Mouse (Mus musculus): ENCODE results near the gene B230118H07Rik.
A peak's percentile ranks its signal among the peaks of the same experiment; 100 is the strongest.

Gene B230118H07Rik

DNA sequence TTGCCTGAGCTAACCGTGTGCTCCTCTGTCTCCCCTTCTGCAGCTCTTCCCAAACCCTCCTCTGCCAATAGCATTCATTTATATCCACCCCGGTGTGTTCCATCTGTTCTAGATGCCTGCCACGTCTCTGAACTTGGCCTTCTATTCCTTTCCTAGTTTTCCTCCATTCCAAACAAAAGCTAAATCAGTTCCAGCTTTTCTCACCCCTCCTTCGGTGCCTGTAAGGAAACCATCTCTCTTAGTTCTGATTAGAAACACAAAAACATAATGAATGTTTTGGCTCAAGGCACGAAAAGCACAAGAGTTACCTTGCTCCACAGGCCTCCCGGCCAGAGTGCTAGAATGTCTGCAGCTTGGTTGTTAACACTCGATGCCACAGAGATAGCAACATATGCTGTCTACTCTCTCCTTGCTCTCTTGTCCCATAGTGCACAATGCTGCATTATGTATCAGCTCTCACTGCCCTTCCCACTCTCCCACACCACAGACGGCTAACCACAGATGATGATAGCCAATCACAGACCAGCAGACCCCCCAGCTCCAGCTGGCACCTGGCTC lies at the start of gene B230118H07Rik, which contains the start of gene Rag1:
TSS of gene B230118H07Rik (minus strand) at position 419 of the 558 bp plus-strand sequence.
TSS of gene Rag1 (minus strand) at position 388 of the 558 bp plus-strand sequence.
- DNase-seq (ENCODE audit: low spot score) = no peak

DNA sequence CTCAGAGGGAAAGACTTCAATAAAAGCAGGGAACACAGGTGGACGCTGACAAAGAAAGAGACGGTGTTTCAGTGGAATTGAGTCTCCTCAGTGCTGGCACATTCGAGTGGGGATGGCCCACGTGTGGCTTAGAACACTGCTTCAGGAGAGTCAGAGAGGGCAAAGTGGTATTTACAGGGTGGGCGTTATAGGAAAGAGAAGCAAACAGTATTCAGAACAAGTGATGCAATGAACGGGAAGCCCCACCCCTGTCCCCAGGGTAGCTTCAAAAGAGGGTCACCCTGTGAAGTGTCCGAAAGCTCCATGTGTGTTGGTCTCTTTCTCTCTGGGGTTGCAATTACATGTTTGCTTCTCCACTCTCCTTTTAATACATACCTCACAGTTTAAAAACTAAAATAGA lies 46.3 kb upstream of the B230118H07Rik start:
- DNase-seq (ENCODE audit: low spot score) = no peak

DNA sequence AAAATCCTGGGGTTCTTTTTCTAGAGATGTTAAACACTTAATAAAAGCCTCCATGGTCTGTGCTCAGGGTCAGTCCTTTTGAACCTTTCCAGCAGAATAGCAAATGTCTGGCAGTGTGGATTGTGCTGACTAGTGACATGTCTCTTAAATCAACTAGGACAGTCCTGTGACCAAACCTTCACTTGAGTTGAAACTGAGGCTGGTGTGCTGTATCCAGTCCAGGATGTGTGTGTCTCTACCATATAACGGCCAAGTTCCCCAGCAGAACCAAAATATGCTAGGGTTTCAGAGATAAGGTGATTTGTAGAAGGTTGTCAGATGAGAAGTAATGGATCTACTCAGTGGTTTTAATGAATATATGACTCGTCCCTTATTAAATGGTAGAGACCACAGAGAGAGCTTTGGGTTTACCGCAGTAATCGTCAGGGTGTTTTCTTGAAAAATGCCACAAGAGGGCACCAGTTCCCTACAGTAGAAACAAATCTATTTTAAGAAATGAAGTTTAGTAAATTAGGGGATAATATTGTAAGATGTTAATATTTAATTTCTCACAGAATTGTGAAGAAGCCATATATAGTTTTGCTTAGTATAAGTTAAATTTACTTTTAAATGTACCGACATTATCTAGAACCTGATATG lies 44.4 kb upstream of the B230118H07Rik start:
- DNase-seq (ENCODE audit: low spot score) = no peak

DNA sequence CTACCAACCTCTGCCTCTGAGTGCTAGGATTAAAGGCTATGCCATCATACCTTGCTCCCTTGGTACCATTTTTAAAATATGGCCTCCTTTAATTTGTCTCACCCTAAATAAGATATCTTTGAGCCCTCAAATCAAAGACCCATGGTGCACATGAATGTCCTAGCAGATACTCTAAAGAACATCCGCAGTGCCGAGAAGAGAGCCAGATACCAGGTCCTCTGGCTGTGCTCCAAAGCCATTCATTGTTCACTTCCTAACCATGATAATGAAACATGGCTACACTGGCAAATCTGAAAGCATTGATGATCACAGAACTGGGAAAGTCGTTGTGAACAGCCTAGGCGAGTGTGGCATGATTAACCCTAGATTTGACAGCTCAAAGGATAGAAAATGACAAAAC lies 43.7 kb upstream of the B230118H07Rik start:
- no peak for DNase-seq (ENCODE audit: low spot score)

DNA sequence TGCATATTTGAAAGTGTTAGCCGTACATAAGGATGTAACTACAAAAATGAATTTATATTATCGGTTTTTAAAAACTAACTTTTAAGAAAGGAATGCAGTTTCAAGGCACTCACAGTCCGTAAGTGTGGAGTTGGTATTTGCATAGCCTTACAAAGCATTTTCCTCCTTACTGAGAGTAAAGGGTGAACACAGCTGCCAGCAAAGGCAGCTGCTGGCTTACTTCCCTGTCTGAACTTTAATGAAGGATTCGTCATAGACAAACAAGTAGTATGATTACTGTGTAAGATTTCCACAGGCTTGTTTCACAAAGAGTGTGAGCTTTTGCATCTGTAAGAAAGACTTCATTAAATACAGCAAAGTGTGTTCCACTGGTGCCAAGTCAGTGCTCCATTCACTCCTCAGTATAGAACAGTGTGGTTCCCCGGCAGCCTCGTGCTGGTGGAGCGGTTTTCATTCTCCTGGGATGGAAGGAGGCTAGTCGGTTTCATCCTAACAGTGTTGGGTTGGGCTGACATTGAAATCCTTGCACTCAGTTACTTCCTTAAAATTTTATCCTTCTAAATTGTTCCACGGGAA lies 41.0 kb upstream of the B230118H07Rik start:
- DNase-seq (ENCODE audit: low spot score) = no peak

DNA sequence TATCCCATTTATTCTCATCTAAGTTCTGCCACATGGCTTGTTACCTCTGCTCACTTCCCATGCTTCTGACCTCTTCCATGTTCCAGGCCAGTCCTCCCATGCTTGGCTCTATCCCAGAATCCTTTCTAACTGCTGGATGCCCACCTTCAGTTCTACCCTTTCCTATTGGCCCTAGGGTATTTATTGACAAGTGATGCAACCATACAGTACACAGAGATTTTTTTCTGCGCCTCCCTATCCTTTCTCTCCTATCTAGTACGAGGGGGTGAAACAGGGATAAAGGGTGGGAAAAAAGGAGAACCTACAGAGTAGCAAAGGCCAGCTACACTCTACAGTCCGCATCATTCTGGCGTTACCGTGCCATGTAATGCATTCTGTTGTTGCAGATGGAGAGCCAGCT lies 38.7 kb upstream of the B230118H07Rik start:
- no peak for DNase-seq (ENCODE audit: low spot score)

DNA sequence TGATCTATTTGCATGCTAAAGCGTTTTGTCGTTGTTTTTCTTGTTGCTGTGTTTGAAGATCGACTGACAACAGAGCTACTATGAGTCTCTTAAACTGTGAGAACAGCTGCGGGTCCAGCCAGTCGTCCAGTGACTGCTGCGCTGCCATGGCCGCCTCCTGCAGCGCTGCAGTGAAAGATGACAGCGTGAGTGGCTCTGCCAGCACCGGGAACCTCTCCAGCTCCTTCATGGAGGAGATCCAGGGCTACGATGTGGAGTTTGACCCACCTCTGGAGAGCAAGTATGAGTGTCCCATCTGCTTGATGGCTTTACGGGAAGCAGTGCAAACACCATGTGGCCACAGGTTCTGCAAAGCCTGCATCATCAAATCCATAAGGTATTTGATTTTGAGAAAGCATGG lies 35.1 kb upstream of the B230118H07Rik start:
- DNase-seq (ENCODE audit: low spot score) = no peak

DNA sequence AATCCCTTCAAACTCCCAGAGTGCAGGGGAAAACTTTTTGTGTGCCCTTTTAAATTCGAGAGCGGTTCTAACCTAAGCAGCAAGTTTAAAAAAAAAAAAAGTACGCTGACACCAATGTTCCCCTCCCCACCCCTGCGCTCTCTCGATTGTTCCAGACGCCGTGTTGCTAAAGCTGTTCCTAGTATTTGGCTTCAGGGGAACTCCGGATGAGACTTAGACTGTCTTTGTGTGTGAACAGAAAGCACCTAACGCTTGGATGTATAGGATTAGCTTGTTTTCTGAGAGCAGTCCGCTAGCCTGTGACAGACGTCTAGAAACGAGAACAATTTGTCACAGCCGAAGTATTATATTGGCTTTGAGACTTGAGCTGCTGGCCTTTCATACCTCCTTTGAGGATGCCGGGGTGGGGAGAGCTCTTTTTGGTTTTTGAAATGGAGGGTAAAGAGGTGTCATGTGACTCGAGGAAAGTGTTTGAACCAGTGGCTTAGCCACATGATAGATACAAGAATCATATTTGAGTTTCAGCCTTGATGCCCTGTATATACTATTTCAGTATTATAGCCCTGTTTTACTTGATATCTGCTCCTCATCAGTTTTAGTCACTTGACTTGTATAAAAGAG lies 29.9 kb upstream of the B230118H07Rik start:
- no peak for DNase-seq (ENCODE audit: low spot score)

DNA sequence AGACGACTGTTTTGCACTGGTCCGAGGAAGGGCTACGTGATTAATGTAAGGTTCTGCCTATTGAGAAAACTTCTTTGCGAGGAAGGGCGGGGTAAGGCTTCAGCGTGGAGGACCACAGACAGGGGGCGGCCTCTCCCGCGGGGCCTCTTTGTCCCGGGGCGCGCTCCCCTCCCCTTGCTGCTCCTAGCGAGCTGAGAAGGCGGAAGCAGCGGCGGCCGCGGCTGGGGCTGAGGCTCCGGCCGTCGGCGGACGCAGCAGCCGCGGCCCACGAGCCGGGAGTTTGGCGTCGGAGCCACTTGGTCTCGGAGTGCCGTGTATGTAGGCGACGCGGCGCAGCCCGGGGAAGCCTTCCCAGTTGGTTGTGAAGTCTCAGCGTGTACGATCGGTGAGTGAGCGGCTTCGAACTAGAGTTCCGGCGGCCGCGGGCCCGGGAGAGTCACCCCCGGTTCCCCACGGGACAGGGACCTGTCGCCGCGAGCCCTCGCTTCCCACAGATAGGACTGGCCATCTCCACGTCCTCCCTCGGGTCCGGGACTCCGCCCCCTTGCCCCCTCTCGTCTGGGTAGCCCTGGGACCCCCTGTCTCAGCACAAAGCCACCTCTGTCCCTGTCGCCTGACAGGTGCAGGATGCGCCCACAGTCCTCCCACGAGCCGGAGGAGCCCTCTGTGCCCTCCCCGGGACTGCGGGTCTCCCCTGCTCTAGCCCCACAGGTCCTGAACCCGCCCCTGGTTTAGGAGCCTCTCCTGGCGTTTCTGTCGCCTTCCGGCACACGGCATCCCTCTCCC lies 29.1 kb upstream of the B230118H07Rik start, which contains the start of gene Traf6:
TSS of gene Traf6 (plus strand) at position 194 of the 786 bp plus-strand sequence.
- DNase-seq (ENCODE audit: low spot score) = peak; percentile 83

DNA sequence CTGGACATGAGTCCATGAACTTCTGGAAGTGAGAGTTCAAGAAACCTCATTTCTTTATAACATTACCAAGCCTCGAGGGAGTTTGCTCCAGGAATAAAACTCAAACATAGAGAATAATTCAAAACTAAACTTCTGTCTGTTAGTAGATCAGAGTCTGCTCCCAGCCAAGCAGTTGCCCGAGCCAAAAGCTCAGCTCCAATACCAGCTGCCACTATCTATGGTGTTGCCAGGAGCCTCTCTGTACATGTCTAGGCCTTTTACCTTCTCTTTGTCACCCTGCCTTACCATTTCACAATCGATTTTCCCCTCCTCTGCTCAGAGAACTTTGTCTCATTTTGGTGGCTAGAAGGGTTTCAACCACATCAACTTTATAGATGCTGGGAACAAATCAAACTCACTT lies 24.2 kb upstream of the B230118H07Rik start:
- no peak for DNase-seq (ENCODE audit: low spot score)

DNA sequence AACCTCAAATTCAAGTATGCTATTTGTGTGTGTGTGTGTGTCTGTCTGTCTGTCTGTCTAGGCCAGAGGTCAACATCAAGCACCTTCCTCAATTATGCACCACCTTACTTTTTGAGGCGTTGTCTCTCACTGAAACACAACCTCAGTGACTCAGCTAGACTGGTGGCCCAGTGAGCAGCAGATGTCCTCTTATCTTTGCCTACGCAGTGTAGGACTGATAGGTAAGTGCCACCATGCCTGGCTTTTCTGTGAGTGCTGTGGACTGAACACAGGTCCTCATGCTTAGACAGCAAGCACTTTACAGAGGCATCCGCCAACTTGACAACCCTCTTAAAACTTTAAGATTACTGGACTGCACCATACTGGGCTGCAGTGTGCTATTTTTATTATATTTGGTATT lies 19.4 kb upstream of the B230118H07Rik start:
- DNase-seq (ENCODE audit: low spot score) = no peak

DNA sequence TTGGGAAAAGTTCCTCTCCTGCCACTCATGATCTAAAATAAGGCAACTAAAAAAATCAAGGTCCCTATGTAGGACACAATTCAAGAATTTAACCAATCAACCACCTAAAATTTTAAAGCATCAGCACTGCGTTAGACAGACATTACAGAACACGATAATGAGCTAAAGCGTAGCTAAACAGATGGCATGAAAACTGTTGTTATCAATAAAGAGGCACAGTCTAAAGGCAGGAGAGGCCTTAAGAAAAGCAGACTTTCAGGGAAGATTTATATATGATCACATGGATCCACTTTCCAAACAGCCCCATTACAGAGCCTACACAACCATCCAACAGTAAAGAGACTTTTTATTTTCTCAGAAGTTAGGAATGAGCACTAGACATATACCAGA lies 16.4 kb upstream of the B230118H07Rik start:
- no peak for DNase-seq (ENCODE audit: low spot score)

DNA sequence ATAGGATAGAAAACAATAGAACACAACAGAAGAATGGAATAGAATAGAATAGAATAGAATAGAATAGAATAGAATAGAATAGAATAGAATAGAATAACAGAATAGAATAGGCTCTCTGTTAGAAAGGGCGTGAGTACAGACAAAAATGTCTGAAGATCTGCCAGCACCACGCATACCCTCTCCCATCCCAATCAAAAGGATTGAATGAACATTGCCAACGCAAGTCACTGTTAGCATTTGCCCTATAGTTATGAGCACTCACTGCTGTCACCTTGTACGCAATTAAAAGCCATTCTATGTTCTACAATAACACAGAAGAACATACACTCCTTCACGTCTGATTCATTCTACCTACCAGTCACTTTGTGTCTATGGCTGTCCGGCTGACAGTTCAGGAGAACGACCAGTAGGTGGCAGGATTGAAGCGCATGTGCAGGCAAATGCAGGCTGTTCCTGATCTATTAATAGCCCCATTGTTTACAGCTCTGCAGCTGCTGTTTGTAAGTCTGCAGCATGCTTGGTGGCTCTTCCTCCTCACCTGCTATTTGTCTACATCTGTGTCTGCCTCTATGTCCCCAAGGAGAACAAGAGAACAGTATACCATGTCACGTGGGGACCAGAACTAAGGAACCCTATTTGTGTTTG lies 15.8 kb upstream of the B230118H07Rik start:
- peak; percentile 46 for DNase-seq (ENCODE audit: low spot score)

DNA sequence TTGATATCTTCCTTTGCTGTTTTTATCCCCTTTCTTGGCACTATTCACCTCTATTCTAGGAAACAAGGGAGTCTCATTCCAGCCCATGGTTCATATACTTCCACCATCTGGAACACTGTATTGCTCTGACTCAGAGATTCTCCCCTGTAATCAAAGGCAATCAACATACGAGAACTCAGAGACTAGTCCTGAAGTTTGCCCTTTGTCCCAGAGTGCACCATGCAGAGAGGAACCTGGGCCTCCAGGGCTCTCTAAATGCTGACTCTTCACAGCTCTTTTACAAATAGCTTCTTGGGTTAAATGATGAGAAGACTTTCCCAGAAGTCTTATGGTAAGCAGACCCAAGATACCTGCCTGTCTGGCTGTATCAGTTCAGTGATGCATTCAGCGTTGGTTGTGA lies 11.2 kb upstream of the B230118H07Rik start:
- DNase-seq (ENCODE audit: low spot score) = no peak

DNA sequence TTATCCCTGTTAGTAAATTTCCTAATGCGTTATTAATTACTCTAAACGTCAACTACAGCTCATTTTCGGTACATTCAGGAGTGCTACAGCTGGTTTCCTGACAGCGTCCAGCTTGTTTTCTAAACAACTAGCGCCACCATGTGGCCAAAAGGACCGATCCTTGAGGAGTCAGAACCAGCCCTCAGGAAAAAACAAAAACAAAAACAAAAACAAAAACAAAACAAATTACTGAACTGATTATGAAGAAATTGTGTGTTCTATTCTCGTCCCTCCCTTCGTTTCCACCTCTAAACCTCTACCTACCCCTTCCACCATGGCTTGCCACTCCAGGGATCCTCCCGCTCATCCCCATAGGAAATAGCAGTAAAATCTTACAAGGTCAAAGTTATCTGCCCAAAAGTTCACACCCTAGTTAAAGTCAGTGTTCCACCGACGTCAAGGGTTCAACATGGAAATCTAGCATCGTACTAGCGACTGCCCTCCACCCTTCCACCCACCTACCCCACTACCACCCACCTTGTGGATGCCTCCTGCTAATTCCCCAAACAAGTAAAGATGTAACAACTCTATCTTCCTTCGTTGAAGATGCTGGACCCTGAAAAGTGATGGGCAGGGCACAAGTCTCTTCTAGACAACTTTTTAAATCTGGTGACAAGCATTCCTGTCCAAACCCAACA lies 3.7 kb upstream of the B230118H07Rik start:
- peak; percentile 66 for DNase-seq (ENCODE audit: low spot score)

DNA sequence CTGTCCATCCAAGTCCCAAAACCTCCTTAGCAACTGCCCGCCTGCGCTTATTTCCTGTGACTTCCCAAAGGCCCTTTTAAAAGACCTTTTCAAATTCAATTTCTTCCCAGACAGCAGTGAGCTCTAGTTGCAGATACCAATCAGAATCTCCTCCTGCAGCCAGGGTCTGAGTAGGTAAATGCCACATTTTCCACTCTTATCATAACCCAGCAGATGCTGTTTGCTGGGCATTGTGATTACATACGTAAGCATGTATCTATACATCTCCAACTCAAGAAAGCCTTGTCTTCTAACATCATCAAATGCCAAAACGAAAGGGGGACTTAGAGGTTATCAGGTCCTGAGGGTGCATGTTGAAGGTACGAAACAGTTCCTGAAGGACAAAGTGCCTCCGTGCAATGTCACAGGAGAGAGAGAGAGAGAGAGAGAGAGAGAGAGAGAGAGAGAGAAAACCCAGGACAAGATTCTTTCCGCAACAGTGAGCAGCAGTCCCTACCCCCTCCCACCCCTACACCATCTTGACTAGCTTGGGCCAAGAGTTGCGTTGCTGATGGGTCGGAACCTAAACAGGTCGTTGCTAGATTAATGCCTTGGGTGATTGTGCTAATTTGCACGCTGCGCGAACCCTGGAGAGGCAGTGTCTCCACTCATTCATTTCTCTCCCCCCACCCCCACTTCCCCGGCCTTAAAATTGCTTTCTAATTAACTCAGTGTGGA lies 3.0 kb upstream of the B230118H07Rik start:
- DNase-seq (ENCODE audit: low spot score) = no peak

DNA sequence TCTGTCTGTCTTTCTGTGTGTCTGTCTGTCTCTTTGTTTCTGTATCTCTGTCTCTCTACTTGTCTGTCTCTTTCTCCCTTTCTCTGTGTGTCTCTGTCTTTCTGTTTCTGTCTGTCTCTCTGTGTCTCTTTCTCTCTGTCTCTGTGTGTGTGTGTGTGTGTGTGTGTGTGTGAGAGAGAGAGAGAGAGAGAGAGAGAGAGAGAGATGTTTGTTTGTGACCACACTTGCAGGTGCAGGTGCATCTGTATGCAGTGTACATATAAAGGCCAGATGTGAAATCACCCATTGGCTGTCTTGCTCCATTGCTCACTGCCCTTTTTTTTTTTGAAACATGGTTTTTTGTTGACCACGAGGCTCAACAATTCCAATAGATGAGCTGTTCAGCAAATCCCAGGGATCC lies 1.1 kb upstream of the B230118H07Rik start:
- DNase-seq (ENCODE audit: low spot score) = no peak

DNA sequence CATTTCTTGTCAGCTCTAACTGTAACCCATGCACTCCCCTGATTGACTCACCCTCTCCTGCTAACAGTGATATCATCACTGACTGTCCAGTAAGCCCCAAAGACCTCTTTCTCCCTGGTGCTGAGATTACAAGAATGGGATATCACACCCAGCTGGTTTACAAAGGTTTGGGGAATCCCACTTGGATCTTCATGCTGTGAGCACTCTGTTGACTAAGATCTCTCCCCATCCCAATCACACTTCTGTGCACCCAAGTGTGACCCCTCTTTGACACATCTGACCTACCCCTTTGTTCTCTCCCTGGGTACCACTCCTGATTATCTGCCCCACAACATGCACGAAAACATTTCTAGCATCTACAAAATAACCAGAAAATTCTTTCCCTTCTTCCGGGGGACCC lies 971 bp downstream of the B230118H07Rik start:
- DNase-seq (ENCODE audit: low spot score) = no peak

DNA sequence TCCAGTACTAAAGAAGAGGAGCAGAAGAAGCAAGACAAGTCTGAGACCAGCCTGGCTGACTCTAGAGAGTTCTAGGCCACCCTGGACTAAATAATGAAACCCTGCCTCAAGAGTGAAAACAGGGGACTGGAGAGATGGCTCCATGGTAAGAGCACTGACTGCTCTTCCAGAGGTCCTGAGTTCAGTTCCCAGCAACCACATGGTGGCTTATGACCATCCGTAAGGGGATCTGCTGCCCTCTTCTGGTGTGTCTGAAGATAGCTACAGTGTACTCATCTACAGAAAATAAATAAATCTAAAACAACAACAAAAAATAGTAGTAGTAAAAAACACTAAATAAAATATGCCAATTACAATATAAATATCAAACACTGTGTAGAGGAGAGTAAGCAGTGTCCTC lies 3.5 kb downstream of the B230118H07Rik start:
- DNase-seq (ENCODE audit: low spot score) = no peak

DNA sequence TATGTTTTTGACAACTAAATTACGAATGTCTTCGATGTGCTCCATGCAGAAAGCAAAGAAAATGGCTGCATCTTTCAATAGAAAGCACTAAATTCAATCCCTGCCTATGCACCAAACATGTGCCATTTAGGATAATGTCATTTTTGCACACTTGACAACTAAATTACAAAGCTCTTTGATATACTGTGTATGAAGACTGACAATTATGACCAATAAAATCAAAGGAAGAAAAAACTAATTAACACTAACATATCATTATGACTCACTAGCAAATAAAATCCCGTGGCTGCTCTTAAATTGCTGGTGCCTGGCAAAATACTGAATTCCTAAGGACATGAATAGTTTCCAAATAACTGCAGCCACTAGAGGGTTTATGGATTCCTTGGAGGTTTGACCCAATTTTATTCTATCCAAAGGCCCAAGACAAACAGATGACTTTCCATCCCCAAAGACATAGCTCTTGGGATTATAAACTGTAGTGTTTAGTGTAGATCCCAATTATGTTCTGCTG lies 9.4 kb downstream of the B230118H07Rik start:
- no peak for DNase-seq (ENCODE audit: low spot score)

Measured in ovary, postnatal 14 days (tissue).